Comparison of ENCODE assay signal across 19 mouse cellular contexts in the genomic region with DNA sequence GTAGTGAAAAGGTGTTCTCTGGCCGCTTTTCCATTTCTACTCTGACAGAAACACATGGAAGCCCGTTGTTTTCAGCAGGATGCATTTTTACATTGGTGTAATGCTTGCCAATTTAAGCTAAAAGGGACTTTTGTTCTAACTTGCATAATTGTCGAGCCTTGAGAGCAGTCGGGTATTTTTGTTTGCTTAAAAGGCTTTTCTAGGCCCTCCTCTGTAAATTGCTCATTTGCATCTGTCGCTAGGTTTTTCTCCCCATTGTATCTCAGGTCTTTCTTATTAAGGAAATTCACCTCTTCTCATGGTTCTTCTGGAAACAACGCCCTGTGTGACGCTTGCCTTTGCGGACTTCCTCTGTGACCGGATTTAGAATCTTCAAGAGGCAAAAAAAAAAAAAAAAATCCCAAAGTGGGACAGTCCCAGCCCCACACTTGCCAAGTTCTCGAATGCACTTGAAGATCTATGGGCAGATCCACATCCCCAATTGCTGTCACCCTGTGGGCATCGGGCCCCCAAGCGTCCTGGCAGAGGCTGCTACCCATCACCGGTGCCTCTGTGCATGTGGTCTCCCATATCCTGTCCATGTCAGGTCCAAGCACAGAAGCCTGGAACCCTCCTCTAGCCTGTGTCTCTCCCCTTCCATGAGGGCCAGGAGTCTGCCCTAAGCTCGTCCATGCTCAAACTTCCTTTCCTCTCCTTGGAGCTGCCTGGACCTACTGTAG.
A peak's percentile ranks its signal among the peaks of the same experiment; 100 is the strongest.
DNase-seq lines count a peak whose midpoint lies in the region; ATAC-seq lines count a peak whose summit lies in the region.
"Had no signal": no experiment of that assay in that cellular context is flagged by ENCODE, and none has a peak within 500 bp of the region (broad histone marks: within the 10 kb centered on the region; RNA-seq: fewer than 3 reads in every experiment).

No protein-coding gene starts in this region.

- H3K4me2 ChIP-seq in midbrain, embryonic 13.5 days (replicated peaks) = no peak overlapping the region
- H3K4me2 ChIP-seq in midbrain, embryonic 15.5 days = no peak overlapping the region
- H3K4me2 ChIP-seq in forebrain, embryonic 15.5 days (replicated peaks) = no peak overlapping the region
- H3K4me2 ChIP-seq: liver, embryonic 12.5 days; lung, embryonic 15.5 days; midbrain, embryonic 12.5 days had no signal

- H3K27me3 ChIP-seq in midbrain, embryonic 13.5 days = peaks cover 11% of the 10 kb centered on the region; the same call in 1 of the 2 replicates
- no peaks in the 10 kb centered on the region for H3K27me3 ChIP-seq in midbrain, embryonic 15.5 days (replicated peaks)
- H3K27me3 ChIP-seq in forebrain, embryonic 15.5 days = no peaks in the 10 kb centered on the region
- H3K27me3 ChIP-seq: liver, embryonic 12.5 days; lung, embryonic 15.5 days; midbrain, embryonic 12.5 days had no signal

- peak overlapping the region; percentile 5; the same call in 1 of the 2 replicates for H3K27ac ChIP-seq in midbrain, embryonic 13.5 days
- no peak overlapping the region for H3K27ac ChIP-seq in midbrain, embryonic 15.5 days
- H3K27ac ChIP-seq in forebrain, embryonic 15.5 days (replicated peaks) = peak overlapping the region; percentile 28
- H3K27ac ChIP-seq: liver, embryonic 12.5 days; lung, embryonic 15.5 days; midbrain, embryonic 12.5 days; stomach, postnatal 0 days had no signal

- no peaks in the 10 kb centered on the region for H3K9me3 ChIP-seq in midbrain, embryonic 13.5 days
- no peaks in the 10 kb centered on the region for H3K9me3 ChIP-seq in midbrain, embryonic 15.5 days
- no peaks in the 10 kb centered on the region for H3K9me3 ChIP-seq in forebrain, embryonic 15.5 days
- H3K9me3 ChIP-seq: liver, embryonic 12.5 days; lung, embryonic 15.5 days; midbrain, embryonic 12.5 days had no signal

- no peak for ATAC-seq in midbrain, embryonic 13.5 days
- ATAC-seq in midbrain, embryonic 15.5 days (replicated peaks) = no peak
- peak; percentile 71 for ATAC-seq in forebrain, embryonic 15.5 days (replicated peaks)
- ATAC-seq: intestine, postnatal 0 days; liver, embryonic 12.5 days had no signal

- WGBS in midbrain, embryonic 13.5 days = 71% methylated on average over 14 of the region's 14 CpGs
- WGBS in midbrain, embryonic 15.5 days = 63% methylated on average over 14 of the region's 14 CpGs
- WGBS in forebrain, embryonic 15.5 days = 20% methylated on average over 14 of the region's 14 CpGs

- H3K36me3 ChIP-seq in midbrain, embryonic 13.5 days = no peaks in the 10 kb centered on the region
- no peaks in the 10 kb centered on the region for H3K36me3 ChIP-seq in midbrain, embryonic 15.5 days (replicated peaks)
- no peaks in the 10 kb centered on the region for H3K36me3 ChIP-seq in forebrain, embryonic 15.5 days
- H3K36me3 ChIP-seq: liver, embryonic 12.5 days; lung, embryonic 15.5 days; midbrain, embryonic 12.5 days had no signal

- peaks cover 5% of the 10 kb centered on the region for H3K4me1 ChIP-seq in midbrain, embryonic 13.5 days (replicated peaks)
- 0 out of 2 replicates have a peak, but pooled peaks cover 2% of the 10 kb centered on the region for H3K4me1 ChIP-seq in midbrain, embryonic 15.5 days
- H3K4me1 ChIP-seq in forebrain, embryonic 15.5 days = peaks cover 15% of the 10 kb centered on the region
- H3K4me1 ChIP-seq: liver, embryonic 12.5 days; lung, embryonic 15.5 days had no signal

- no peak overlapping the region for H3K4me3 ChIP-seq in midbrain, embryonic 13.5 days (replicated peaks)
- H3K4me3 ChIP-seq in midbrain, embryonic 15.5 days = no peak overlapping the region
- H3K4me3 ChIP-seq in forebrain, embryonic 15.5 days = no peak overlapping the region
- H3K4me3 ChIP-seq: liver, embryonic 12.5 days; lung, embryonic 15.5 days; midbrain, embryonic 12.5 days; myocyte had no signal

- peak; percentile 30 for DNase-seq in gastrocnemius, adult 18-20 months (ENCODE audit: low spot score)
- no peak for DNase-seq in gastrocnemius, postnatal 10 days
- DNase-seq in urinary bladder, postnatal 36 days (ENCODE audit: low spot score in 2 of 2) = no peak
- no peak for DNase-seq in left cerebral cortex, adult 11 months (ENCODE audit: low spot score)
- no peak for DNase-seq in ovary, postnatal 14 days (ENCODE audit: low spot score)
- DNase-seq: adrenal gland, postnatal 14 days; cerebellum, adult 9-11 months; heart, postnatal 4 days; spleen, adult 18-20 months; thymus, postnatal 25 days had no signal

- H3K9ac ChIP-seq in midbrain, embryonic 13.5 days (replicated peaks) = no peak overlapping the region
- H3K9ac ChIP-seq in midbrain, embryonic 15.5 days = no peak overlapping the region
- H3K9ac ChIP-seq in forebrain, embryonic 15.5 days (replicated peaks) = no peak overlapping the region
- H3K9ac ChIP-seq: liver, embryonic 12.5 days; lung, embryonic 15.5 days; midbrain, embryonic 12.5 days had no signal
